Mouse (Mus musculus) bone marrow, adult 2 months (tissue): ENCODE measurements around the gene Dusp14.

Source experiments
- CTCF ChIP-seq: fragments of 200-500 bp; IDR thresholded peaks from 2 replicates; pipeline ENCODE4 v1.5.1; 2011; ENCODE audit warnings: low read length, control low read depth; ENCODE audit not compliant: control insufficient read depth, insufficient read depth
- POLR2A ChIP-seq: fragments of 200-500 bp; IDR thresholded peaks from 2 replicates; pipeline ENCODE4 v1.6.1; 2011; ENCODE audit warnings: low read depth, mild to moderate bottlenecking, control low read depth, low read length, borderline replicate concordance; ENCODE audit not compliant: control insufficient read depth

- TF ChIP-seq CTCF (no peak), POLR2A (no peak)
These were observed 21.5 kb upstream of the Dusp14 start for GRCm38 (mm10) chr11:84090572-84090971.
